Mouse (Mus musculus) forebrain, embryonic 15.5 days (tissue): ENCODE measurements around the gene Acot11. TPM values are rescaled to one million over a fixed set of nuclear protein-coding genes. Genes with fewer than 3 reads are reported as not detected.

Experiments
- ATAC-seq: fragments of 200-750 bp; cut with Nextera tagmentation; replicated peaks from 2 replicates; pipeline ENCODE4 v1.8.0; 2017; ENCODE audit warnings: mild to moderate bottlenecking, moderate TSS enrichment, moderate library complexity
- H3K27ac ChIP-seq: fragments of 300-500 bp; sonication (generic); replicated peaks from 2 replicates; pipeline ENCODE4 v1.5.1; 2015; ENCODE audit warnings: mild to moderate bottlenecking, inconsistent platforms
- H3K27me3 ChIP-seq: fragments of 300-500 bp; sonication (generic); 2 replicates; pipeline ENCODE4 v1.6.1; 2015; ENCODE audit warnings: inconsistent platforms
- H3K36me3 ChIP-seq: fragments of 300-500 bp; sonication (generic); 2 replicates; pipeline ENCODE4 v1.6.1; 2015; ENCODE audit warnings: mild to moderate bottlenecking, inconsistent platforms
- H3K4me1 ChIP-seq: fragments of 300-500 bp; sonication (generic); 2 replicates; pipeline ENCODE4 v1.6.1; 2015; ENCODE audit warnings: inconsistent platforms
- H3K4me2 ChIP-seq: fragments of 300-500 bp; sonication (generic); replicated peaks from 2 replicates; pipeline ENCODE4 v1.6.1; 2015; ENCODE audit warnings: mild to moderate bottlenecking, inconsistent platforms
- H3K4me3 ChIP-seq: fragments of 300-500 bp; sonication (generic); 2 replicates; pipeline ENCODE4 v1.5.1; 2015; ENCODE audit warnings: mild to moderate bottlenecking, inconsistent platforms
- H3K9ac ChIP-seq: fragments of 300-500 bp; sonication (generic); replicated peaks from 2 replicates; pipeline ENCODE4 v1.6.1; 2015; ENCODE audit warnings: mild to moderate bottlenecking, inconsistent platforms
- H3K9me3 ChIP-seq: fragments of 300-500 bp; sonication (generic); 2 replicates; pipeline ENCODE4 v1.6.1; 2016; ENCODE audit warnings: inconsistent platforms
- WGBS: fragments of 180-500 bp; shearing (Covaris S2); methylation state at CpG from one replicate; pipeline ENCODE4 v1.1.7; 2015; ENCODE audit warnings: mixed read lengths; 5-methylcytosine and 5-hydroxymethylcytosine counted together
- polyA plus RNA-seq: library from polyadenylated mRNA; unstranded; fragments of >200 nt; fragmentation: Nextera tagmentation; extraction: Ambion mirVana; gene quantifications from 2 replicates; pipeline ENCODE4 v1.2.1, GENCODE M21; 2015

Acot11 gene
- polyA plus RNA-seq, 1 experiment from 2014 or later: 1.3 TPM

- Histone ChIP-seq H3K4me1 (peaks cover 30% of the 10 kb centered on the region), H3K9me3 (no peaks in the 10 kb centered on the region), H3K27me3 (no peaks in the 10 kb centered on the region), H3K36me3 (no peaks in the 10 kb centered on the region), H3K4me3 (no peak overlapping the region), H3K27ac (peak overlapping the region; percentile 81), H3K9ac (0 out of 2 replicates have a peak overlapping the region, but pooled peaks have one; percentile 22), H3K4me2 (no peak overlapping the region)
- WGBS: 18% methylated on average over 8 of the region's 8 CpGs
- no peak for ATAC-seq
These were observed 99.6 kb downstream of the Acot11 start for GRCm38 (mm10) chr4:106705096-106705665.

- 32% methylated on average over 11 of the region's 11 CpGs for WGBS
- H3K9ac ChIP-seq: no peak overlapping the region; the same call in 1 of the 2 replicates
- H3K27ac ChIP-seq: peak overlapping the region; percentile 81
These were observed 100.4 kb downstream of the Acot11 start for GRCm38 (mm10) chr4:106704416-106704815.

GRCm38 (mm10) chr4:106703956-106704355, 100.8 kb downstream of the Acot11 start:
- WGBS: 82% methylated on average over 10 of the region's 10 CpGs
- no peaks in the 10 kb centered on the region for H3K9me3 ChIP-seq
- H3K4me2 ChIP-seq: no peak overlapping the region
- H3K36me3 ChIP-seq: no peaks in the 10 kb centered on the region
- H3K27ac ChIP-seq: peak overlapping the region; percentile 81
- H3K4me3 ChIP-seq: no peak overlapping the region
- H3K4me1 ChIP-seq: peaks cover 35% of the 10 kb centered on the region
- ATAC-seq: no peak
- no peak overlapping the region for H3K9ac ChIP-seq
- H3K27me3 ChIP-seq: no peaks in the 10 kb centered on the region

More at GRCm38 (mm10) chr4:106704416-106704815, 100.4 kb downstream of the Acot11 start:
- Histone ChIP-seq H3K4me3 (no peak overlapping the region), H3K9me3 (no peaks in the 10 kb centered on the region), H3K27me3 (no peaks in the 10 kb centered on the region), H3K4me1 (peaks cover 35% of the 10 kb centered on the region), H3K36me3 (no peaks in the 10 kb centered on the region), H3K4me2 (no peak overlapping the region)
- peak; percentile 62 for ATAC-seq

- no peak overlapping the region for H3K4me2 ChIP-seq
- no peaks in the 10 kb centered on the region for H3K27me3 ChIP-seq
- H3K9me3 ChIP-seq: no peaks in the 10 kb centered on the region
- H3K27ac ChIP-seq: peak overlapping the region; percentile 79
- H3K9ac ChIP-seq: no peak overlapping the region
- 41% methylated on average over 4 of the region's 4 CpGs for WGBS
- peaks cover 35% of the 10 kb centered on the region for H3K4me1 ChIP-seq
- H3K4me3 ChIP-seq: no peak overlapping the region
- no peak for ATAC-seq
- no peaks in the 10 kb centered on the region for H3K36me3 ChIP-seq
These were observed 104.0 kb downstream of the Acot11 start for GRCm38 (mm10) chr4:106700798-106701197.

GRCm38 (mm10) chr4:106699989-106700388, 104.8 kb downstream of the Acot11 start:
- peaks cover 28% of the 10 kb centered on the region for H3K4me1 ChIP-seq
- no peak overlapping the region for H3K9ac ChIP-seq
- H3K27me3 ChIP-seq: no peaks in the 10 kb centered on the region
- no peaks in the 10 kb centered on the region for H3K9me3 ChIP-seq
- no peak overlapping the region for H3K4me2 ChIP-seq
- 19% methylated on average over 9 of the region's 9 CpGs for WGBS
- H3K36me3 ChIP-seq: no peaks in the 10 kb centered on the region
- H3K27ac ChIP-seq: peak overlapping the region; percentile 76
- ATAC-seq: 0 out of 2 replicates have a peak, but pooled peaks have one; percentile 8
- no peak overlapping the region for H3K4me3 ChIP-seq

Other genes starting within 250 kb of the Acot11 start
- 4.0 and 4.5 TPM in 2 replicates for gene Dhcr24, start 244.0 kb downstream of the Acot11 start, polyA plus RNA-seq
- gene Lexm, start 187.8 kb downstream of the Acot11 start, polyA plus RNA-seq: not detected in 2 replicates
- gene Ttc22, start 182.6 kb downstream of the Acot11 start, polyA plus RNA-seq: 0.34 and 0.62 TPM in 2 replicates
- gene Pars2, start 153.9 kb downstream of the Acot11 start, polyA plus RNA-seq: 12.6 and 14.2 TPM in 2 replicates
- gene Ttc4, start 126.1 kb downstream of the Acot11 start, polyA plus RNA-seq: 121 and 124 TPM in 2 replicates
- gene Mroh7, start 74.1 kb downstream of the Acot11 start, polyA plus RNA-seq: 0.20 and 0.87 TPM in 2 replicates
- not detected in 2 replicates for gene Fam151a, start 71.1 kb downstream of the Acot11 start, polyA plus RNA-seq
- gene Ssbp3, start 105.7 kb upstream of the Acot11 start, polyA plus RNA-seq: 198 and 201 TPM in 2 replicates